Mouse (Mus musculus): ENCODE data around the gene Skap1.
"Not testable (repeated sequence)": the region's sequence is repeated elsewhere in the genome, so short reads cannot be mapped to it uniquely, and the experiment has no call there.

DNA sequence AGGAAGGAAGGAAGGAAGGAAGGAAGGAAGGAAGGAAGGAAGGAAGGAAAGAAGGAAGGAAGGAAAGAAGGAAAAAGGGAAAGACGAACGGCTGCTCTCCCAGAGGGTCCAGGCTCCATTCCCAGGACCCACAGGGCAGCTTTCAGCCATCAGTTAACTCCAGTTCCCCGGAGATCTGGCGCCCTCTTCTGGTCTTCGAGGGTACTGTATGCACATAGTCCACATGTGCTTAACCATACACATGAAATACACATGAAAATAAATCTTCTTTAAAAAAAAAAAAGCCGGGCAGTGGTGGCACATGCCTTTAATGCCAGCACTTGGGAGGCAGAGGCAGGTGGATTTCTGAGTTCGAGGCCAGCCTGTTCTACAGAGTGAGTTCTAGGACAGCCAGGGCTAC, 320.5 kb downstream of the Skap1 start:
- TF ChIP-seq CTCF (IDR thresholded peaks at IDR 0.05; ENCODE audit: borderline replicate concordance, insufficient read depth, low read length): peak; percentile 18; the same call in 1 of the 2 replicates
- TF ChIP-seq POLR2A (IDR thresholded peaks at IDR 0.05; ENCODE audit: low read depth, low read length): not testable (repeated sequence)
